Mouse (Mus musculus) ES-E14 (cell line): ENCODE results near the gene Cdk1. TPM values are rescaled to one million over a fixed set of nuclear protein-coding genes. Genes with fewer than 3 reads are reported as not detected.

Experiments
- DNase-seq: peaks from one replicate; pipeline ENCODE4 v3.0.0-alpha.2; 2013; ENCODE audit warnings: low read depth, low spot score
- H3K27ac ChIP-seq: 2 replicates; pipeline ENCODE4 v1.5.1; 2012; ENCODE audit warnings: low read depth, mild to moderate bottlenecking, low read length, moderate library complexity, mixed read lengths; ENCODE audit not compliant: poor library complexity, insufficient read depth, severe bottlenecking
- H3K36me3 ChIP-seq: 2 replicates; pipeline ENCODE4 v1.6.1; 2012; ENCODE audit warnings: mild to moderate bottlenecking, low read length, moderate library complexity, mixed read lengths; ENCODE audit not compliant: control insufficient read depth, poor library complexity, insufficient read depth, severe bottlenecking
- H3K4me1 ChIP-seq, 2 experiments: fragments of 150-350 bp in 1 of 2; sonication (generic) in 1 of 2; 2 replicates each; pipeline ENCODE4 v1.6.1; 2012; ENCODE audit warnings: low read length in 2 of 2, mild to moderate bottlenecking in 1 of 2, mixed read lengths in 1 of 2; ENCODE audit not compliant: control insufficient read depth in 2 of 2, insufficient read depth in 2 of 2, poor library complexity in 1 of 2
- H3K4me3 ChIP-seq, 2 experiments: fragments of 150-350 bp in 1 of 2; sonication (generic) in 1 of 2; 2 replicates each; pipeline ENCODE4 v1.5.1; 2012; ENCODE audit warnings: low read length in 2 of 2, low read depth in 1 of 2, mild to moderate bottlenecking in 1 of 2, mixed read lengths in 1 of 2; ENCODE audit not compliant: insufficient read depth in 1 of 2, poor library complexity in 1 of 2, severe bottlenecking in 1 of 2
- H3K9ac ChIP-seq: 2 replicates; pipeline ENCODE4 v1.6.1; 2012; ENCODE audit warnings: low read depth, mild to moderate bottlenecking, low read length, mixed read lengths; ENCODE audit not compliant: poor library complexity, insufficient read depth, severe bottlenecking
- H3K9me3 ChIP-seq: fragments of 150-350 bp; sonication (generic); 2 replicates; pipeline ENCODE4 v1.6.1; 2012; ENCODE audit warnings: low read depth, mild to moderate bottlenecking, low read length; ENCODE audit not compliant: control insufficient read depth, insufficient read depth
- CHD2 ChIP-seq: IDR thresholded peaks from 2 replicates; pipeline ENCODE4 v1.6.1; 2014; ENCODE audit warnings: mild to moderate bottlenecking, low read depth, low read length, inconsistent platforms
- HCFC1 ChIP-seq: IDR thresholded peaks from 2 replicates; pipeline ENCODE4 v1.6.1; 2012; ENCODE audit warnings: low read length, inconsistent platforms, borderline replicate concordance; ENCODE audit not compliant: insufficient read depth
- MAFK ChIP-seq: IDR thresholded peaks from 2 replicates; pipeline ENCODE4 v1.6.1; 2014; ENCODE audit warnings: mild to moderate bottlenecking, low read depth, low read length, inconsistent platforms; ENCODE audit not compliant: insufficient read depth
- ZC3H11A ChIP-seq: IDR thresholded peaks from 2 replicates; pipeline ENCODE4 v1.6.1; 2012; ENCODE audit warnings: low read depth, mild to moderate bottlenecking, inconsistent platforms, low read length, borderline replicate concordance
- ZNF384 ChIP-seq: IDR thresholded peaks from 2 replicates; pipeline ENCODE4 v1.6.1; 2012; ENCODE audit warnings: low read depth, low read length, inconsistent platforms
- in situ Hi-C, 2 experiments: fragments of 600-800 bp; cut with MboI; formaldehyde crosslinking; loops; one replicate each; pipeline ENCODE4 v1.15.1; 2025; ENCODE audit warnings: low sequenced_read_pairs in 2 of 2, inconsistent platforms in 1 of 2; ENCODE audit not compliant: unreplicated experiment in 2 of 2
- total RNA-seq: library from RNA; depleted of rRNA; stranded (reverse); fragments of 300-350 nt; gene quantifications from 2 replicates; pipeline ENCODE4 v1.2.3, GENCODE M21; 2012

Gene Cdk1
- total RNA-seq, 1 experiment: 351 TPM

DNA sequence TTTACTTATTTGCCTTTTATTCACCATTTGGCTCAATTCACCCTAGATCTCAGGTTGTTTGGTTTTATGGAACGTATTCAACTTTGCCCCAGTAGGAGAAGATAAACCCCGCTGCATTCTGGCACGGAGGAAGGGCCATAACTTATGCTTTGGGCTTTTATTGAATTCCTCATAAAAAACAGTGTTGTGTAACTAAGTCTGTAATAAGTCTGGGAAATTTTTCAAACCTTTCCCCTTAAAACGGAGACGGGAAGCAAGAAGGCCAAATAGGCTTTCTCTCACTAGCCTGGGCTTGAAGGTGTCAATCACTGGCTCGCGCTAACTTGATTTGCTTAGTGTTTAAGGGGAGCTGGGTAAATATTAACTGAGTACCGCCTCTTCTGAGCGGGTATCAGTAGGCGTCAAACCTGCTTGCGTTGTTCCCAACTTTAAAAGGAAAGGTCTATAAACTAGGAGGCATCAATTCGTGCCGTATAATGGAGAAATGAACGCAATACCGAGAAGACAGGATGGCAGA lies 31.2 kb downstream of the Cdk1 start:
- TF ChIP-seq ZNF384 (no peak), ZC3H11A (no peak), MAFK (no peak), CHD2 (no peak), HCFC1 (no peak)
- no peaks in the 10 kb centered on the region for H3K36me3 ChIP-seq
- H3K9ac ChIP-seq: no peak overlapping the region
- in situ Hi-C loops: loop anchor here in 1 of 2 experiments (25.0 kb wide), 1 partner anchor 409 kb away; no protein-coding TSS in a partner anchor
- H3K27ac ChIP-seq: no peak overlapping the region
- peaks cover 4% of the 10 kb centered on the region in 2 experiments for H3K4me1 ChIP-seq
- H3K9me3 ChIP-seq: no peaks in the 10 kb centered on the region
- H3K4me3 ChIP-seq: no peak overlapping the region
- DNase-seq: no peak

DNA sequence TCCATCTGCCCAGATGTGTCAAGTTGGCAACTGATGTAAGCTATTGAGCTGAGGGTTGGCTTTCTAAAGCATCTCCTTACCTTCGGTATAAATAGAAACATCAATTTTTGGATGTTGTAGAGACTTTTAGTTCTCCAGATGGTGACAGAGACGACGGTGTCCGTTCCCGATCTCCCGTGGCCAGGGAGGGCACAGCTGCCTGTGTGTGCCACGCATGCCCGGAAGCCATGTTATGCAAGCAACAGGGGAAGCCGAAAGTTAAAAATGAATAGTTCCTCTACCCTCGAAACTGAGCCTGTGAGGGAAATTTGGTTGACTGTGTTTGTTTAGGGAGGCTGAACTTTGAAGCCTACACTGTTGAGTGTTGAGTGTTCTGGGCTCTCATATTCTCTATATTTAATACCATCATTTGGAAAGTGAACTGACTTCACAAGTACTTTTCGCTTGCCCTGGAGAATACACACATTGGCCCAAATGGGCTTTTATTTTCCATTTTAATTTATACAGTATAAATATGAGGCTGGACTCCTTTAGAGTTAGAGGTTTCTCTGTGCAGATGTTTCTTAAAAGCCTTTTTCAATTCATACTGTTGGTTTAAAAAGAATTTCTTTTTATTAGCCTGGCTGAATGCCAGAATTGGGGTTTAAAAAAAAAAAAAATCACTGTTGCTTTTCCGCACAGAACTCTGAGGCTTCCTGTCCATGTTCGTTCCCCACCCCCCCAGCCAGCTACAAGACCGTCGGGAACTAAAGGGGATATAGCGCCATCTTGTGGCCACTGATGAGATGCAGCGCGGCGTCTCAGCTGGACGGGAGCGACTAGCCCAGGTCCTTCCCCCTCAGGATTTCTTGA lies 31.8 kb downstream of the Cdk1 start:
- Histone ChIP-seq H3K4me3 (no peak overlapping the region), H3K36me3 (no peaks in the 10 kb centered on the region), H3K27ac (no peak overlapping the region), H3K9ac (no peak overlapping the region), H3K4me1 (peaks cover 4% of the 10 kb centered on the region in 2 experiments), H3K9me3 (no peaks in the 10 kb centered on the region)
- no peak for DNase-seq
- in situ Hi-C loops: loop anchor here in 1 of 2 experiments (25.0 kb wide), 1 partner anchor 409 kb away; no protein-coding TSS in a partner anchor
- TF ChIP-seq MAFK (no peak), ZC3H11A (peak; percentile 21; the same call in 1 of the 2 replicates), ZNF384 (peak; percentile 47; the same call in 1 of the 2 replicates)

- H3K9ac ChIP-seq: peak overlapping the region; percentile 73; the same call in 1 of the 2 replicates
- TF ChIP-seq ZNF384 (no peak), MAFK (peak; percentile 26; the same call in 1 of the 2 replicates), CHD2 (peak; percentile 10; the same call in 1 of the 2 replicates), ZC3H11A (peak; percentile 33; the same call in 1 of the 2 replicates), HCFC1 (peak; percentile 55; the same call in 1 of the 2 replicates)
- no peak for DNase-seq
- no peaks in the 10 kb centered on the region for H3K36me3 ChIP-seq
- in situ Hi-C loops: loop anchor here in 1 of 2 experiments (25.0 kb wide), 1 partner anchor 406 kb away; no protein-coding TSS in a partner anchor
- H3K27ac ChIP-seq: no peak overlapping the region
- H3K4me3 ChIP-seq: peak overlapping the region; percentile 71 to 98
- H3K9me3 ChIP-seq: no peaks in the 10 kb centered on the region
- peaks cover 0 to 3% of the 10 kb centered on the region in 2 experiments; a peak in 2 of 4 replicates for H3K4me1 ChIP-seq
These were observed 34.2 kb downstream of the Cdk1 start for GRCm38 (mm10) chr10:69318514-69318913.

DNA sequence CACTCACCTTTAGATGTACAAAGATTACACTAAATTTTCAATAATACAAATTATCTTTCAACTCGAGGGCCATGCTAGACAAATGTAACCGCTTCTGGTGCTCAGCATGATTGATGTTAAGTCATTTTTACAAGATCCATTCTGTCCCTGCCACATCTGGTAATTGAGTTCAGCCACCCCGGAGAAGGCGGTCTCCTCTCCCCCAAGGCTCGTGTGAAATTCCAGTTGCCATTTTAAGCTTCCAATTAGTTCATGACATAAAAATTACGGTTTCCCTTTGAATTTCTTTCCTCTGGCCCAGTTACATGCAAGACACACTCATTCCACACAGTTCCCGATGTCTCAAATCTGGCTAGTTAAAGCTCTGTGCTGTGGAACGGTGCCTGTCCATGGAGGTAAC lies 38.8 kb downstream of the Cdk1 start:
- no peak overlapping the region; the same call in 1 of the 2 replicates for H3K9ac ChIP-seq
- H3K4me1 ChIP-seq: peaks cover 0 to 3% of the 10 kb centered on the region in 2 experiments; a peak in 1 of 4 replicates
- no peak for TF ChIP-seq ZNF384
- TF ChIP-seq CHD2: no peak
- TF ChIP-seq ZC3H11A: no peak
- no peak for TF ChIP-seq MAFK
- no peak for TF ChIP-seq HCFC1
- H3K4me3 ChIP-seq: no peak overlapping the region
- no peaks in the 10 kb centered on the region for H3K36me3 ChIP-seq
- H3K9me3 ChIP-seq: no peaks in the 10 kb centered on the region
- DNase-seq: no peak
- in situ Hi-C loops: loop anchor here in 1 of 2 experiments (25.0 kb wide), 1 partner anchor 402 kb away; no protein-coding TSS in a partner anchor
- no peak overlapping the region for H3K27ac ChIP-seq
